Mouse (Mus musculus) adrenal gland, adult (tissue): ENCODE measurements around the gene Dhx58.

Experiments
- DNase-seq, 2 experiments: peaks; one replicate each; pipeline ENCODE4 v3.0.0; 2022 to 2023; ENCODE audit warnings: low spot score in 1 of 2; ENCODE audit not compliant: inconsistent age in 2 of 2

Gene Dhx58

GRCm38 (mm10) chr11:100703851-100704531, at the start of gene Dhx58:
Dhx58 (minus strand) TSS chr11:100704271.
- DNase-seq = peak in 1 of 2 experiments; percentile 81

GRCm38 (mm10) chr11:100752294-100752693, 48.2 kb upstream of the Dhx58 start:
- no peak for DNase-seq

- DNase-seq = no peak
Observed at GRCm38 (mm10) chr11:100750127-100750526, 46.1 kb upstream of the Dhx58 start.

GRCm38 (mm10) chr11:100749469-100749868, 45.4 kb upstream of the Dhx58 start:
- peak in 1 of 2 experiments; percentile 55 for DNase-seq

GRCm38 (mm10) chr11:100748620-100749019, 44.5 kb upstream of the Dhx58 start:
- no peak for DNase-seq

GRCm38 (mm10) chr11:100747114-100747513, 43.0 kb upstream of the Dhx58 start:
- DNase-seq = no peak

GRCm38 (mm10) chr11:100746546-100746945, 42.5 kb upstream of the Dhx58 start:
- no peak for DNase-seq

GRCm38 (mm10) chr11:100745085-100745484, 41.0 kb upstream of the Dhx58 start:
- peak; percentile 54 to 79 for DNase-seq

- DNase-seq = no peak
Observed at GRCm38 (mm10) chr11:100741348-100741747, 37.3 kb upstream of the Dhx58 start.

- no peak for DNase-seq
Observed at GRCm38 (mm10) chr11:100738749-100739148, 34.7 kb upstream of the Dhx58 start.

GRCm38 (mm10) chr11:100738066-100738604, 34.1 kb upstream of the Dhx58 start, which contains the start of gene Rab5c:
Rab5c (minus strand) TSS chr11:100738215.
- peak; percentile 99 to 100 for DNase-seq

- DNase-seq = no peak
Observed at GRCm38 (mm10) chr11:100737105-100737733, 33.1 kb upstream of the Dhx58 start.

GRCm38 (mm10) chr11:100736746-100737080, 32.6 kb upstream of the Dhx58 start:
- DNase-seq = no peak

- DNase-seq = peak in 1 of 2 experiments; percentile 62
Observed at GRCm38 (mm10) chr11:100735954-100736745, 32.1 kb upstream of the Dhx58 start.

- DNase-seq = no peak
Observed at GRCm38 (mm10) chr11:100735134-100735865, 31.2 kb upstream of the Dhx58 start.

- no peak for DNase-seq
Observed at GRCm38 (mm10) chr11:100730477-100731205, 26.6 kb upstream of the Dhx58 start.

GRCm38 (mm10) chr11:100729976-100730375, 25.9 kb upstream of the Dhx58 start:
- DNase-seq = peak in 1 of 2 experiments; percentile 26

GRCm38 (mm10) chr11:100728601-100729000, 24.5 kb upstream of the Dhx58 start:
- DNase-seq = no peak

GRCm38 (mm10) chr11:100727201-100727600, 23.1 kb upstream of the Dhx58 start:
- peak in 1 of 2 experiments; percentile 24 for DNase-seq

- peak in 1 of 2 experiments; percentile 58 for DNase-seq
Observed at GRCm38 (mm10) chr11:100724919-100725512, 20.9 kb upstream of the Dhx58 start.
